Mouse (Mus musculus): ENCODE measurements around the gene Spc25. TPM values are rescaled to one million over a fixed set of nuclear protein-coding genes. Genes with fewer than 3 reads are reported as not detected.
A peak's percentile ranks its signal among the peaks of the same experiment; 100 is the strongest.

The Spc25 gene
- total RNA-seq (2021), result 1 to 10 TPM; 8.5 to 9.9 TPM
- long read RNA-seq, experiment 1, partial matches to known transcripts, result 0 of 5 reads
- long read RNA-seq, experiment 1, other reads (novel, unspliced or antisense), result 0 of 5 reads
- long read RNA-seq, experiment 2, transcript Spc25-201 (7 exons, 1,352 nt), result major isoform, 6 of 9 reads
- long read RNA-seq, experiment 2, partial matches to known transcripts, result 0 of 9 reads
- long read RNA-seq, experiment 2, other reads (novel, unspliced or antisense), result 1 of 9 reads

DNA sequence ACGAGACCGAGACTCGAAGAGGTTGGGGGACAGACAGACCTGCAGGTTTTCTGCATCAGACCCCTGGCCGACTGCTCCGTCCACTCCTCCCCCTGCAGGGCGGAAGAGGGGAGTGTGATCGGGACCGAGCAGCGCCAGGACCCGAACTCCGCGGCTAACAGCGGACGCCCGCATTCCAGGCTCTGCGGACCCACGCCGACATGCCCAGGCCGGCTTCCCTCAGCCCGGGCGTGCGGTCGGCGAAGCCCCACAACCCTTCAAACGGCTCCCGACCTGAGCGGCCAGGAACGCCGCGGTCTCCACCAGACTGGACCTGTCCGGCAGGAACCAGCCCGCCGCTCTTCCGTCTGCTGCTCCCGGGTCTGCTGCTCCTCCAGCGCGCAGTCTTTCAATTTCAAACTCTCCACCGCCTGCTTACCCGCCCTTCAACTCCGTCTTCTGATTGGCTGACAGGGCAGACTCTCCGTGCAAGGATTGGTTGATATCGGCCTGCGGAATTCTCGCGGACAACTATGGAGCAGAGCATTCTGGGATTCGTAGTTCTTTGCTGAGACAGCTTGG, at the start of gene Spc25:
TSS of gene Spc25 (minus strand) at position 404 of the 561 bp plus-strand sequence.
- DNase-seq, result peak; percentile 76

DNA sequence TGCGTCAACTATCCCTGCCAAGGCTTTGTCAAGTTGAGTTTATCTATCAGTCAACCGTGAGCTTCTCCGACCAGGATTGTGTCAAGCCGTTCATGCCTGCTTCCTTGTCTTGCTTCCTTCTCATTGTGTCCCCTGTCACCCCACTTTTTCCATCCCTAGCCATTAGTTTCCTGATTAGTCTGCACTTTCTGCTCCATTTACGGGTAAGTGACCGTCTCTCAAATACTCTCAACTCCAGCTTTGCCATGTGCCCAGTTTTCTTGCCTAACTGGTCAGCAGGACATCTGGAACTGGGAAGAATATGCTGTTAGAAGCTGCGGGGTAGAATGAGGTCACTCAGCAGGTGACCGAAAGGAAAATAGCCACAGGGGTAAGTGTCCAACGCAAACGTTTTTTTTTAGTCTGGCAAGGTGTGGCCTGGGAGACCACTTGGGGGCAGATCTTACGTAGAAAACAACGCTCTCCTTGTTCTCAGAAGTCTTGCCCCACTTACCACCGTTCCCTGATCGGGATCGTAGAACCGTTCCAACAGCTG, 42.3 kb upstream of the Spc25 start:
- no peak for DNase-seq

DNA sequence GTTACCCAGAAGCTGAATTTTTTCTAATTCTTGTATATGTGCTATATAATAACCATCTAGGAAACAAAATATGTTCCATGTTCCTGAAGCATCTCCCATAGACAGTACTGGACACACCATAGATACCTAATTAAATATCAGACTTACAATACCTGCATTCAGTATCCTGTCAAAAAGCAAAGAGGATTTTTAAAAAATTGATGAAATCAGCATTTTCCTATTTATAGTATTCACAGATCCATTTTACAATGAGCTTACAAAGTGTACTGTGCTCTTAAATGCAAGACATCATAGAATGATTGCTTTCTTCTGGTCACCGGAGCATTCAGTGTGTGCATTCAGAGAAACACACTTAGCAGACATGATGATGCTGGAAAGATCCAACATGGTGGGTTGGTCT, 41.1 kb upstream of the Spc25 start:
- no peak for DNase-seq

DNA sequence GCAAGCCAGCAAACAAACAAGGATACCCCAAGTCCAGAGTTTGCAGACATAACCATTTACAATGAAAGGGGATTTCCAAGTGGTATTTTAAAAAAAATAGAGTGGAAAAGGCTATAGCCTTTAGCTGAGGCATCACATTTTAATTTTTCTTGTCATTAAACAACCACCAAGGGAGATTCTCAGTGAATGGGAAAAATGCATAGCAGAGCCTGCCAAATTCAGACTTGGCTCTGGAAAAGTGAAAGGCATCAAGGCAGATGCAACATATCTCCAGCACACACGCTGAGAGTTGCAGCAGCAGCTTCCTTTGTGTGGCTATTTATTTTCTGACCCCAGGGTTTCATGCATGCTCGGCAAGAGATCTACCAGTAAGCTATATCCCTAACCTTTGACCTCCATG, 38.9 kb upstream of the Spc25 start:
- no peak for DNase-seq

DNA sequence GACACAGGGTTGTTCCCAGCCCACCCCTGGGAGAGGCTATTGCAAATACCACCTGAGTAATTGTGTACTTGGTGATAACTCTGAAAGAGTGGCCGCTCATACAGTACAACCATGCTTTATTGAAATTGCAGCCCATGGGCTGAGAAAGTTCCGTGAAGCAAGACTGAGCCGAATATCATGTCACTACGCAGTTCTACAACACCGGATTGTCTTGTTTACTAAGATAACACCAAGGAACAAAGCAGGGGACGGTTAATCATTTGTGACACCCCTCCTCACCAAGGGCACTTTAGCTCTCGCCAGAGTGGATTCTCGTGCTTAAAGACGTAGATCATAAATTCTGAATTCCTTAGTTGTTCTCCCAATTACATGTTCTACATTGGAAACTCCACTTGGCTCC, 33.3 kb upstream of the Spc25 start:
- no peak for DNase-seq

DNA sequence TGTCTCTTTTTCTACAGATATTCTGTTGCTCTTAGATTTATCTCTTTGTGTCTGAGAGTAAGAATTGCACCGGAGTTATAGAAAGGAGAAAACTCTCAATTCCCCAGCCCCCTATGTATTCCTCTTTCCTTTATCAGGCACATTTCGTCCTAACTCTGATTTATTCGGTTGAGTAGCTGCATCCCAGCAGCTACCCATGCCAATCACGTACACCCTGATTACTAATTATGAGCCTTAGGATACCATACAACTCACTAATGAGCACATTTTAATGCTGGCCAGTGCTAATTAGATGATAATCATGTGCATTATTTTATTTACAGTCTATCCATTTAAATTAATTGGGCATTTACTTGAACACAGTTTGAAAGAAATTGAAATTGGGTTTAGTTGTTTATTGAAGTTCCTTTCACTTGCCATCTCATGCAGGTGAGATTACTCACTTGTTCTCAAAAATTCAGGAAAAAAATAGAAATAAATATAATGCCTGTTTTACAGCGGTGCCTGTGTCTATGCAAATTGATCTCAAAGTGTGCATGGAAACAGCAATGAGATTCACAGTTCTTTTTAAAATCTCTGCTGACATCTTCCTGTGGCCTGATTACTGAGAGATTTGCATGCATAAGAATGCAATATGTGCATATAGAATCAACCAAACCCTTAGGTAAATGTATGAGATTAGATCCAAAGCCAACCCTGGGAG, 29.1 kb upstream of the Spc25 start:
- DNase-seq, result no peak

DNA sequence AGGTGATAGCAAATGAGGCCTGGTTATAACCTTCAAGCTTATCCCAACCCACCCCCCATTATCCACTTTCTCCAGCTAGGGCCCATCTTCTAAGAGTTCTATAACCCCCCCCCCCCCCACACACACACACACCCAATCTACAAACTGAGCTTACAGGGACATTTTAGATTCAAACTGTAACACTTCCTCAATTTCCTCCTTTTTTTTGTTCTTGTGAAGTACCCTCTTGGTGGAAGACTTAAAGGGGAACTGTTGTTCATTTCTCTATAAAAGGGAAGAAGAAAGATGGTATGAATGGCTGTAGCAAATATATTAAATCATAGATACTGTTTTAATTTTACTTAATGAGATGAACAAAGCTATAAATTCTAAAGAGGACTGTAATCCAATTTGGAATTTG, 26.1 kb upstream of the Spc25 start:
- DNase-seq, result no peak

DNA sequence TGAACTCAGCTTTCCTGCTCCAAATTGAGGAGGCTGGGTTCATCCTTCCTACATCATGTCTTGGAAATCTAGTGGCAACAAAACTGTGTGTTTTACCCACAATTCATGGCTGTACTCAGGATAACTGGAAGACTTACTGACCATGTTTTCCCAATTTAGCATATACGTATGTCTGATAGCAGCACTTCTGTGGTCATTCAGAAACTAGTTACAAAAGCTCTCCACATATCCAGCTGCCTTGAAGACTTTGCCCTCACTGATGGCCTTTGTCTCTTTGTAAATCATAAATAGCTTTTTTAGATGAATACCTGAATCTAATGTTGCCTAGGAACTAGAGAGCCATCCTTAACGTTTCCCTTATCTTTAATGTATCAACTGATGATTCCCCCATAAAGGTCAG, 24.1 kb upstream of the Spc25 start:
- DNase-seq, result no peak

DNA sequence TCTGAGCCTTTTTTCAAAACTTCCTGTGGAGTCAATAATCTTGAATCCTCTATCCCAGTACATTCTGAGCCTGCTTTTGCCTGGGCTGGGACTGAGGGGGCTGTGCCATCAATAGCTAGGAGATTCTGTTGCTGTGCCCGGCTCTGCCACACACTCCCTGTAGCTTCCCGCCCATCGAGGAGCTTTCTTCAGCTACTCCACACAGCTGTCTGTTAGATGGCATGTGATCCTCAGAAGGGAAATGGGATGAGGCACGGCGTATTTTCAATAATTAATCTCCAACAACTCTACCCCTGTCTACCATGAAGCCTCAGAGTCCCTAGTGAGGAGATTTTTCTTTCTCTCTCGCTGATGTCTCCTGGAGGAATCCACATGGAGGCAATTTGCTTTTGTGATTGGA, 22.6 kb upstream of the Spc25 start:
- no peak for DNase-seq

DNA sequence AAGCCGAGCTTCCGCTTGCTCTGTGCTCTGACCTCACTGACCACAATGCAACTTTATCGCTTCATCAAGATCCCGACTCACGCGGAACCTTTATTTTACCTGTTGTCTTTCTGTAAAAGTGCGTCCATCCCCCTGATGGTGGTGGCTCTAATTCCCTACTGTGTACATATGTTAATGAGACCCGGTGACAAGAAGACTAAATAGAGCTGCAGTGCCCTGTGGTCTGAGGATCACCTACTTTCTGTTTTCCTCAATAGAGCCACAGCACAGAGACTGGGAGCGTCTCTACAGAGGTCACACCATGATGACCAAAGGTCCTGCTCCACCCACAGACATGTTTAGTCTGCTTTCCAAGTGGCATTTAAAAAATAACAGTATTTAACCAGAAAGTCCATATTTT, 20.9 kb upstream of the Spc25 start:
- DNase-seq, result no peak

DNA sequence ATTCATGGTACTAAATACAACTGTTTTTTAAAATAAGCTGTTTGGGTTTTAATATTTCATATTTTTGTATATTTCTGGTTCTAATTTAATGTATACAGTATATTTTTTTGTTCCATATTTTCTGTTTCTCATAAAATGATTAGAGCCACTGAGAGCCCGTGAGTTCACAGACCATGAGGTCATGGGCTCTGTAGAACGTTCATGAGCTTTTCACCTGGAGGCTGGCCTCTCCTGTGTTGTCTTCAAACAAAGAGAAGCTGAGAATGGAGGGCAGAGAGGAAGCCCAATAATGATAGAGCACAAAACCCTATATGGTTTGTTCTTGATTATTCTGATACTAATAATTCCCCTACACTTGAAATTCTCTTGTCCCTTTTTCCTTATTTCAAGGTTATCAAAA, 18.7 kb upstream of the Spc25 start:
- no peak for DNase-seq

DNA sequence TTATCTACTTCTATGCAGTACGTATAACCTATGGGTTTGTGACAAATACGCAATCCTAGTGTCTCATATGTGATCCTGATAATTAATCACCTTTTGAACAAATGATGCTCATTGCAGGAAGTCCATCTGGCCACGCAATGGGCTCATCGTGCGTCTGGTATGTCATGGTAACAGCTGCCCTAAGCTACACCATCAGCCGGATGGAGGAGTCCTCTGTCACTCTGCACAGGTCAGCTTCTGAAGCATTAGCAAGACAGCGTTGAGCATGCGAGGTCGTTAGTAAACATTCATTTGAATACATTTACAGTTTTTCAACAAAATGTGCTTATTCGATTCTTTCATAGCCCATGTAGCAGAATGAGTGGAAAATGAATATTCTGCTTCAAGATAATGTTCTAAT, 16.8 kb upstream of the Spc25 start:
- DNase-seq, result no peak

DNA sequence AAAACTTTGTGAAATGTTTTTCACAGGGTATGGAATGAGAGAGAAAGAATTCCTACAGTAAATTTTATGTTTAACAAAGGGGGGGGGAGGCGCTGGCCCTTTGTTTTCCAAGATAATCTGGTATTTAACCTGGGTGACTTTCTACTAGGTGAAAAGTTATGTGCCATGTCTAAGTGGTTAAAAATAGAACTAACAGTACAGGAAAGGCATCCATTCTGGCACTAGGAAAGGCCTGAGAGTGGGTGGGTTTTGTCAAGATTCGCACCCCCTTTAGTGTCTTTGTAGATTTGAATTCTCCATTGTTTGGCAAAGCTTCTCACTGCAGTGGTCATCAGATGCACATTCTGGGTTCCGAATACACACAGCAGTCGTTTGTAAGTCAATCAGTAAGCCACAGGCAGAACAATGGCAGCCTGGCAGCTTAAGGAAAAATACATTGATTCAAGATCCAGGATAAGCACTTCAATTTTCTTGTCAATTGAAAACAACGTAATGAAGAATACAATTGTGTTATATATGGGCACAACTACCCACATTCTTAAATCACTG, 15.9 kb upstream of the Spc25 start:
- DNase-seq, result no peak

DNA sequence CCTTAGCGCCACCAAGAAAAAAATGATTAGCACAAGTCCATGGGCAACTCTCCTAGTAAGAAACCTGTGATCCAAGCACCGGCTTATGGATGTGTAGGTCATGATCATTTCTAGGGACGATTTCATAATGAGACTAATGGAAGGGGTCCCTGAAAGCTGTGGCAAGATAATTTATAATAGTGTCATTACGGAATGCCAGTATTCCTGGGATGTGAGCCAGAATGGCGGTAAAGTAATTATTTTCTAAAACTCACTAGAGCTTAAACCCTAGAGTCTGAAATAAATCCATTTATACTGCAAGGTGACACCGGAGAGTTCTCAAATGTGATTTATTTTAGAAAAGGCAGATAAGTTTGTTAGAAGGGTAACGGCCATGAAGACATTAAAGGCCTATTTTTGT, 9.2 kb upstream of the Spc25 start:
- no peak for DNase-seq

DNA sequence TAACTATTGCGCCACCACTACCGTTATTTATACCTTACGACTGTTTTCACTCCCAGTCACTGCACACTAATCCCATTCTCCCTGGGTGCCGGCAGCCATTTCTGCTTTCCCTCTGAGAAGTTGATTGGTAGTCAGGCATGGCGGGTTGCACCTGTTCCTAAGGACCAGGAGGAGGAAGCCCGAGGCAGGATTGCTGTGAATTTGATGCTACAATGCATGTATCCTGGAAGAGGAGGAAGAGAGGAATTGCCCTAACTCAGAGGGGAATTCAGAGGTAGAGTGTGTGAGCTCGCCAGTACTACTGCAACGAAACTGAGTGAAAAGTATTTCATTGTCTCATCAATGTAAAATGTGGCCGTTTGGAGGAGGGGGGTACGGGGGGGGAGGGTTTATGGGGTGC, 6.7 kb upstream of the Spc25 start:
- no peak for DNase-seq

DNA sequence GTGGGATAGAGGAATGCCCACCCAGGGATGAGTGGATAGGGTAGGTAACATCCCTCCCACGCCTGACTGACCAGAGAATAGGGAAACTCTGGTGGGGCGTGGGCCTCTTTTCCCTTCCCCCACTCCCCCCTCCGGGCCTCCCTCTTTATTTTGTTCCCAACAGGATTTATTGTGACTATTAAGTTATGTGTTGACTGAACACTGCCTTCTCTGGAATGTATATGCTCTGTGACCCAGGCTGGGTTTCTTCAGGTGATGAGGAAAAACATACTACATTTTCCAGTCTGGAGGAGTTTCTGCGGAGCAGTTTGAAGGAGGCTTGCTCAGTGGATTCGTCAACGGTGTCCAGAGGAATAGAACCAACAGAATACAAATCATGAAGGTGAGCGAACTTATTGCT, 4.8 kb upstream of the Spc25 start, which contains the start of gene G6pc2:
TSS of gene G6pc2 (plus strand) at position 301 of the 400 bp plus-strand sequence.
- DNase-seq, result no peak

DNA sequence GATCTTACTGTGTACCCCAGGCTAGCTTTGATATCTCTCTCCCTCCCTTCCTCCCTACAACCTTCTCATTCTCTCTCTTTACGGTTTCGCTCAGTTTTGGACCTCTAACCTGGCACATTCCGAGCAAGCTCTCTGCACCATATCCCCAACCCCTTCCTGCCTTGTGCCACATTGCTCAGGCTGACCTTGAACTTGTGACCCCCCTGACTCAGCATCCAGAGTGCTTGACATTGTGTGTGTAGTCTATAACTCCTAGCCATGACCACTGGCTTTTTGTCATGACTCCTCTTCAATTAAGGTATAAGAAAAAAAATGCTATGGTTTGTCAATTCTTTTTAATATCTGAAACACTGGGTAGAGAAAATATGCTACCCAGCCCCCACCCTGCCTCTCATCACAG, 3.7 kb upstream of the Spc25 start:
- DNase-seq, result no peak

DNA sequence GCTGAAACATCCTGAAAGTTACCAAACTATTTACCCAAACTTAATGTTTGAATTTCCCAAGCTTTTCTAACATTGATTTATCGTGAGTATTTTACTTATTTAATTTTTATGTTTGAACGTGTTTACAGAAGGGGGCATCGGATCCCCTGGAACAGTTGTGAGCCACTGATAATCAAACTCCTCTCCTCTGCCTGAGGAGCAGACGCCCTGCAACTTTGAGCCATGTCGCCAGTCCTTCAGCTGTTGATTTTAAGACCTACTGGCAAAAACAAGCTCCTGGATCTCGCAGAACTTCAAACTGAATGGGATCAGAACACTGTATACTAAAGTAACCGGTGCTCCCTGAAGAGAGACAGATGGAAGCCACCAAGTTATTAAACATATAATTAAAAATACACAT, 529 bp upstream of the Spc25 start:
- no peak for DNase-seq

DNA sequence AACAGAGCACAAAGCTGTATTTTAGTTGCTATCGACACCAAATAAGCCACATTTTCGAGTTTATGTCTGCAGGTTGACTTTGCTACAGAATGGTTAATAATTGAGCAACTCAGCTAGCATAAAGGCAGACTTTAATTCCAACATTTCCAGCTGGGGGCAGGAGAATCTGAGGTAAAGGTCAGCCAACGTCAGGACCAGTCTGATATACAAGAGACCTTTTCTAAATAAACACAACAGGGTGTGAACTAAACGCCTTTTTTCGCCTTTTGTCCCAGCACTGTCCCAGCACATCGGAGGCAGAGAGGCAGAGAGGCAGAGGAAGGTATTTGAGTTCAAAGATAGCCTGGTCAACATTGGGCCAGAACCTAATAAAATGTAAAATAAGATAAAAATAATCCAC, 809 bp downstream of the Spc25 start:
- no peak for DNase-seq

DNA sequence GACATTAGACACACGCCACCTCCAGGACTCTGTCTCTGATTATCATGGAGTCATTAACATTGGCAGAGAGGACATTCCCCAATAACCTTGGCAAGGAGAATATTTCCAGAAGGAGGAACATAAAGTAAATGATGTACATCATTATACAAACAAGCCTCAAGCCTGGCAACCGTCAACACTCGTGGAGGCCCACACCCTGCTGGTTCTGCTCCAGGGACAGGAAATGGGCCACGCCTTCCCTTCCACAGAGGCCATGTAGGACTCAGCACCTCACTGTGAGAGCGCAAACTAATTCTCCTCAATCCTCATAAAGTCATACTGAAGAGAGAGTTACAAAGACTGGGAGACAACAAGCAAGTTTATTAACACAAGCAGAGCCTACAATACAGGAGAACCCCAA, 12.4 kb downstream of the Spc25 start:
- no peak for DNase-seq

DNA sequence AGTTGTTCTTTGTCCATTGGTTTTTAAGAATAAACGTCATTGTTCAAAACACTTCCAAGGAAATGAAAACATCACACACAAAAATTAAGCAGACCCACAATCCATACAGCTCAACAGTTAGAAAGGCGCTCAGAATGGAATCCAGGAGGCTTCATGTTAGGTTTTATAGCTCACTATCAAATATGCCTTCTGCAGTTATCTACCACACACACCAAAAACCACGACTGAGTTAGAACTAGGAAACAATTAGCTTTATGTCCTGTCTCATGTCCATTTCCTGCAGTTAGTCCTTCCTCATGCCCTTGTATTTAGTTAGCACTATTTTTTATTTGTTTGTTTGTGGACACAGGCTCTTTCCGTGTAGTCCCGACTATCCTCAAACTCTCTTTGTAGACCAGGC, 14.9 kb downstream of the Spc25 start:
- DNase-seq, result no peak

DNA sequence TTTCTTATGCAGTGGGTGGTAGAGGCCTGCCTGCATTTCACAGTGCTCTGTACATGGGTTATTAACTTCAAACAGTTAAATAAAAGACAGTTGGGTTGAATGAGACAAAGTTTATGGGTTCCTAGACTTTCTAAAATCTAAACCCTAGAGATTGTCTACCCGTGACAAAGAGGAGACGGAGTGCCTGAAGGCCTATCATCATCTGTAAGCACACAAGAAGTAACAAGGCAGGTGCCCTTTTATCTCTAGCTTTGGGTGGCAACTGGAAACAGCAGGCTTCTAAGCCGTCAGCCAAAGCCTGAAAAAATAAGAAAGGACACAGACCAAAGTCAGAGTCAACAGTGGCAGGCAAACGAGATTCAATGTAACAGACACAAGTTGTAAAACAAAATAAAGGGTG, 16.8 kb downstream of the Spc25 start:
- no peak for DNase-seq

DNA sequence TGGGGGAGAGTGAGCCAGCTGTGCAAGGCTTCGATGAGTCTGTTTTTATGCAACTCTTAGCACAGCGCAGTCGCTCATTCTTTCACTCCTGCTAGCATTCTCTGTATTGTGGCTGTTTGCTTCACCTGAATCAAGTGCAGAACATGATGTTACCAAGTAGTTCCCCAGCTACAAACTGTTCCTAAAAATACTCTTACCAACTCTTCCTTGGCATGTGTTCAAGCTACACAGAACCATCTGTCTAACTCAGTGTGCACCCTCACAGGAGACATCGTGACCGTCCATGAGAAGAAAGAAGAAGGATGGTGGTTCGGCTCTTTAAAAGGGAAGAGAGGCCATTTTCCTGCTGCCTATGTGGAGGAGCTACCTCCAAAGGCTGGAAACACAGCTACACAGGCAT, 17.3 kb downstream of the Spc25 start:
- no peak for DNase-seq

DNA sequence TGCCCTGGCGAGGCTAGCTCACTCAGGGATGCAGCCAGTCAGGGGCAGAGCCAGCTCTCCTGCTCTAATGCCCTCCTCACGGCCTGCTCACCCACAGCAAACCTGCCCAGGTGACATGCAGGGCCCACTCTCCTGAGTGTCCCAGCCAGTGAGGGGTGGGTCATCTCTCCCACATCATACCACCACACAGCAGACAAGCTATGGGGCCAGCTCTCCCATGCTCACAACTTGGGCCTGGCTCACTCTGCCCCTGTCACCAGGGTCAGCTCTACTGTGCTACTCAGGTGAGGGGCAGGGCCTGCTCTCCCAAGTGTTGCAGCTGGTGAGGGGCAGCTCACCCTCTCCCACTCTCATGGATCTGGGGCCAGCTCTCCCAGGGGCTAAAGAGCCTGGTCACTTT, 18.0 kb downstream of the Spc25 start:
- no peak for DNase-seq
